Mouse (Mus musculus) neural tube, embryonic 11.5 days (tissue): ENCODE data around the gene Rfng. TPM values are rescaled to one million over a fixed set of nuclear protein-coding genes. Genes with fewer than 3 reads are reported as not detected.

Experiments
- ATAC-seq: fragments of 200-750 bp; cut with Nextera tagmentation; 2 replicates; pipeline ENCODE4 v1.8.0; 2017; ENCODE audit warnings: moderate number of reproducible peaks, mild to moderate bottlenecking, moderate TSS enrichment, moderate library complexity; ENCODE audit not compliant: insufficient read depth, low FRiP score, low TSS enrichment
- DNase-seq: peaks from one replicate; pipeline ENCODE4 v3.0.0-alpha.2; 2015; ENCODE audit warnings: low spot score
- H3K27ac ChIP-seq: fragments of 300-500 bp; sonication (generic); 2 replicates; pipeline ENCODE4 v1.5.1; 2014; ENCODE audit warnings: low read depth, mild to moderate bottlenecking, low read length
- H3K27me3 ChIP-seq: fragments of 300-500 bp; sonication (generic); 2 replicates; pipeline ENCODE4 v1.6.1; 2014; ENCODE audit warnings: mild to moderate bottlenecking, low read length, mixed read lengths; ENCODE audit not compliant: control insufficient read depth, insufficient read depth
- H3K36me3 ChIP-seq: fragments of 300-500 bp; sonication (generic); 2 replicates; pipeline ENCODE4 v1.6.1; 2014; ENCODE audit warnings: mild to moderate bottlenecking, low read length, moderate library complexity, mixed read lengths; ENCODE audit not compliant: control insufficient read depth, insufficient read depth
- H3K4me1 ChIP-seq: fragments of 300-500 bp; sonication (generic); 2 replicates; pipeline ENCODE4 v1.6.1; 2014; ENCODE audit warnings: low read length, mixed read lengths; ENCODE audit not compliant: control insufficient read depth, insufficient read depth
- H3K4me2 ChIP-seq: fragments of 300-500 bp; sonication (generic); 2 replicates; pipeline ENCODE4 v1.6.1; 2014; ENCODE audit warnings: low read depth, mild to moderate bottlenecking, moderate library complexity
- H3K4me3 ChIP-seq: fragments of 300-500 bp; sonication (generic); 2 replicates; pipeline ENCODE4 v1.5.1; 2014; ENCODE audit warnings: low read depth, low read length
- H3K9ac ChIP-seq: fragments of 300-500 bp; sonication (generic); 2 replicates; pipeline ENCODE4 v1.6.1; 2014; ENCODE audit warnings: mild to moderate bottlenecking, low read length
- H3K9me3 ChIP-seq: fragments of 300-500 bp; sonication (generic); 2 replicates; pipeline ENCODE4 v1.6.1; 2016; ENCODE audit warnings: low read length; ENCODE audit not compliant: control insufficient read depth
- WGBS: fragments of 180-500 bp; shearing (Covaris S2); extraction: QIAGEN DNeasy Blood & Tissue Kit; methylation state at CpG from one replicate; pipeline ENCODE4 v1.1.7; 2014; 5-methylcytosine and 5-hydroxymethylcytosine counted together
- polyA plus RNA-seq: library from polyadenylated mRNA; unstranded; fragments of >200 nt; fragmentation: Nextera tagmentation; extraction: Ambion mirVana; gene quantifications from 2 replicates; pipeline ENCODE4 v1.2.1, GENCODE M21; 2014

The Rfng gene
- polyA plus RNA-seq, 1 experiment from 2014 or later, result 36.7 TPM

GRCm38 (mm10) chr11:120819556-120819955 lies 35.5 kb upstream of the Rfng start:
- Histone ChIP-seq H3K4me3 (no peak overlapping the region), H3K9ac (no peak overlapping the region), H3K27ac (no peak overlapping the region), H3K36me3 (peaks cover 63% of the 10 kb centered on the region), H3K4me1 (peaks cover 18% of the 10 kb centered on the region), H3K9me3 (no peaks in the 10 kb centered on the region), H3K27me3 (no peaks in the 10 kb centered on the region), H3K4me2 (no peak overlapping the region)
- DNase-seq (no peak), ATAC-seq (no peak)
- 92% methylated on average over 6 of the region's 6 CpGs for WGBS

- ATAC-seq, result no peak
- H3K9ac ChIP-seq, result no peak overlapping the region; the same call in 1 of the 2 replicates
Measured at GRCm38 (mm10) chr11:120818251-120818650, 34.2 kb upstream of the Rfng start.

GRCm38 (mm10) chr11:120817358-120817757 lies 33.4 kb upstream of the Rfng start:
- peaks cover 85% of the 10 kb centered on the region for H3K36me3 ChIP-seq
- no peak overlapping the region for H3K27ac ChIP-seq
- DNase-seq (no peak), ATAC-seq (no peak)
- H3K9ac ChIP-seq, result no peak overlapping the region
- H3K4me2 ChIP-seq, result no peak overlapping the region
- peaks cover 12% of the 10 kb centered on the region for H3K4me1 ChIP-seq
- 93% methylated on average over 6 of the region's 6 CpGs for WGBS
- no peaks in the 10 kb centered on the region for H3K27me3 ChIP-seq
- no peaks in the 10 kb centered on the region for H3K9me3 ChIP-seq
- H3K4me3 ChIP-seq, result no peak overlapping the region

More at GRCm38 (mm10) chr11:120818251-120818650, 34.2 kb upstream of the Rfng start:
- no peaks in the 10 kb centered on the region for H3K27me3 ChIP-seq
- peaks cover 18% of the 10 kb centered on the region for H3K4me1 ChIP-seq
- H3K9me3 ChIP-seq, result no peaks in the 10 kb centered on the region
- H3K4me3 ChIP-seq, result no peak overlapping the region
- no peak overlapping the region for H3K27ac ChIP-seq
- WGBS, result 94% methylated on average over 13 of the region's 13 CpGs
- peaks cover 76% of the 10 kb centered on the region for H3K36me3 ChIP-seq
- no peak overlapping the region for H3K4me2 ChIP-seq
- DNase-seq, result no peak

GRCm38 (mm10) chr11:120812068-120812467 lies 28.1 kb upstream of the Rfng start:
- no peak overlapping the region for H3K4me3 ChIP-seq

GRCm38 (mm10) chr11:120808010-120808409 lies 24.0 kb upstream of the Rfng start:
- peaks cover 66% of the 10 kb centered on the region for H3K36me3 ChIP-seq
- H3K4me2 ChIP-seq, result no peak overlapping the region
- H3K4me3 ChIP-seq, result no peak overlapping the region
- WGBS, result 95% methylated on average over 12 of the region's 12 CpGs
- no peak for ATAC-seq
- H3K4me1 ChIP-seq, result no peaks in the 10 kb centered on the region
- no peaks in the 10 kb centered on the region for H3K9me3 ChIP-seq
- no peak for DNase-seq
- no peak overlapping the region for H3K27ac ChIP-seq
- H3K9ac ChIP-seq, result no peak overlapping the region
- no peaks in the 10 kb centered on the region for H3K27me3 ChIP-seq

More at GRCm38 (mm10) chr11:120812068-120812467, 28.1 kb upstream of the Rfng start:
- H3K4me2 ChIP-seq, result no peak overlapping the region
- no peak for ATAC-seq
- peaks cover 95% of the 10 kb centered on the region for H3K36me3 ChIP-seq
- H3K27ac ChIP-seq, result no peak overlapping the region
- no peaks in the 10 kb centered on the region for H3K4me1 ChIP-seq
- no peak for DNase-seq
- 96% methylated on average over 16 of the region's 16 CpGs for WGBS
- no peaks in the 10 kb centered on the region for H3K27me3 ChIP-seq
- H3K9me3 ChIP-seq, result no peaks in the 10 kb centered on the region
- no peak overlapping the region for H3K9ac ChIP-seq

- Histone ChIP-seq H3K27ac (no peak overlapping the region), H3K4me3 (no peak overlapping the region), H3K4me2 (no peak overlapping the region), H3K36me3 (peaks cover 43% of the 10 kb centered on the region), H3K27me3 (no peaks in the 10 kb centered on the region), H3K4me1 (no peaks in the 10 kb centered on the region), H3K9ac (no peak overlapping the region), H3K9me3 (no peaks in the 10 kb centered on the region)
- ATAC-seq (no peak), DNase-seq (no peak)
- 79% methylated on average over 7 of the region's 7 CpGs for WGBS
Measured at GRCm38 (mm10) chr11:120805375-120806298, 21.6 kb upstream of the Rfng start.

- no peak overlapping the region for H3K4me2 ChIP-seq
- H3K27me3 ChIP-seq, result no peaks in the 10 kb centered on the region
- H3K9me3 ChIP-seq, result no peaks in the 10 kb centered on the region
- no peak overlapping the region for H3K27ac ChIP-seq
- ATAC-seq, result no peak
- no peaks in the 10 kb centered on the region for H3K4me1 ChIP-seq
- no peak overlapping the region for H3K9ac ChIP-seq
- peaks cover 34% of the 10 kb centered on the region for H3K36me3 ChIP-seq
- no peak for DNase-seq
- H3K4me3 ChIP-seq, result no peak overlapping the region
- 78% methylated on average over 4 of the region's 4 CpGs for WGBS
Measured at GRCm38 (mm10) chr11:120804769-120805168, 20.8 kb upstream of the Rfng start.

GRCm38 (mm10) chr11:120804274-120804673 lies 20.3 kb upstream of the Rfng start:
- WGBS, result 85% methylated on average over 7 of the region's 7 CpGs
- ATAC-seq, result no peak
- no peak overlapping the region for H3K27ac ChIP-seq
- no peak overlapping the region for H3K4me3 ChIP-seq
- no peaks in the 10 kb centered on the region for H3K9me3 ChIP-seq
- H3K4me2 ChIP-seq, result no peak overlapping the region
- DNase-seq, result no peak
- no peaks in the 10 kb centered on the region for H3K27me3 ChIP-seq
- no peaks in the 10 kb centered on the region for H3K4me1 ChIP-seq
- H3K9ac ChIP-seq, result no peak overlapping the region
- H3K36me3 ChIP-seq, result peaks cover 30% of the 10 kb centered on the region
